Mouse (Mus musculus) olfactory bulb, adult 2 months (tissue): ENCODE data around the gene Slc36a3.

ENCODE experiments used
- CTCF ChIP-seq: fragments of 200-500 bp; IDR thresholded peaks from 2 replicates; pipeline ENCODE4 v1.5.1; 2012; ENCODE audit warnings: low read depth, mild to moderate bottlenecking, low read length, moderate library complexity; ENCODE audit not compliant: insufficient read depth
- POLR2A ChIP-seq: fragments of 200-500 bp; IDR thresholded peaks from 2 replicates; pipeline ENCODE4 v1.6.1; 2012; ENCODE audit warnings: mild to moderate bottlenecking, low read depth, low read length, moderate library complexity; ENCODE audit not compliant: insufficient read depth

DNA sequence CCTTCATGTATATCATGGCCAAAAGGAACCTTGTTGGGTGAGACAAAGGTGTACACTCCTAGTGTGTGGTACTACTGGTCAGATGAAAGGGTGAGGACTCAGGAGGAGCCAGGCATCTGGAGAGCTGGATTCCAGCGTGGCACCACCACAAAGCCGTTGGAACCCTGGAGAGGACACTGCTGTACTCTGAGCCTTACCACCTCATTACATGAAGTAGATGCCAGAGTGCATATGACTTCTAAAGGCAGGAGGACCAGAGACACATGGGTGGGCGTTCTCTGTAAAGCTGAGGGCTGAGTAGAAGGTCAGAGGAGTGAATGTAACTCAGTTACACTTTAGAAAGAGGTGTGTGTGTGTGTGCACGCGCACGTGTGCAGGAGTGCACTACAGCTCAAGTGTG is 36.3 kb upstream of the Slc36a3 start:
- TF ChIP-seq CTCF (no peak), POLR2A (no peak)
